Mouse (Mus musculus) megakaryocyte, adult 5-6 weeks (primary cell): ENCODE results near the gene Nup210l. TPM values are rescaled to one million over a fixed set of nuclear protein-coding genes. Genes with fewer than 3 reads are reported as not detected.

ENCODE experiments used
- ATAC-seq: 2 replicates; pipeline ENCODE4 v1.8.0; 2016; ENCODE audit warnings: mild to moderate bottlenecking, inconsistent platforms; ENCODE audit not compliant: poor library complexity, severe bottlenecking
- total RNA-seq, 2 experiments: library from RNA; stranded (forward) in 1 of 2; stranded (reverse) in 1 of 2; fragments of 153-499, 151-499 nt in 1 of 2; fragments of 221-1000, 200-1000 nt in 1 of 2; gene quantifications; 2 replicates each; pipeline versions ENCODE4 v1.2.3 to v1.2.4; 2015 to 2017

The Nup210l gene
- total RNA-seq (2015) (0.93 and 1.3 TPM in 2 replicates), total RNA-seq (2017) (0.55 and 0.89 TPM in 2 replicates)

GRCm38 (mm10) chr3:90103938-90104337, at the start of gene Nup210l:
Nup210l (plus strand) TSS chr3:90104132.
- ATAC-seq: no peak

DNA sequence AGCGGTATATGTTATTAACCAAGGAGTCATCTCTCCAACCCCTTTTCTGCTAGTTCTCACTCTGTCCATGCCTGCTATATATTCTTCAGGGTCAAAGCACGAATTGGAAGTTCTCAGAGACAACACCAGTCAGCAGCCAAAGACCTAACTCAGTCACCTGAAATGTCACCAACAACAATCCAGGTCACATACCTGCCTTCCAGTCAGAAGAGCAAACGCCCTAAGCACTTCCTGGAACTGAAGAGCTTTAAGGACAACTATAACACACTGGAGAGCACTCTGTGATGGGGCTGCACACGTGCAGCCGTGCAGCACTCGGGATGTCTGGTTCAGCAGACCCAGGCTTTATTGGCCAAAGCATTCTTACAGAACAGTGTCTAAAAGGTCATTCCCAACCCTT, 42.4 kb upstream of the Nup210l start:
- no peak for ATAC-seq

GRCm38 (mm10) chr3:90062539-90062938, 41.4 kb upstream of the Nup210l start:
- ATAC-seq: no peak

- no peak for ATAC-seq
Observed at GRCm38 (mm10) chr3:90064383-90064782, 39.5 kb upstream of the Nup210l start.

GRCm38 (mm10) chr3:90065553-90065952, 38.4 kb upstream of the Nup210l start:
- peak; percentile 74 for ATAC-seq

GRCm38 (mm10) chr3:90067851-90068250, 36.1 kb upstream of the Nup210l start:
- ATAC-seq: no peak

DNA sequence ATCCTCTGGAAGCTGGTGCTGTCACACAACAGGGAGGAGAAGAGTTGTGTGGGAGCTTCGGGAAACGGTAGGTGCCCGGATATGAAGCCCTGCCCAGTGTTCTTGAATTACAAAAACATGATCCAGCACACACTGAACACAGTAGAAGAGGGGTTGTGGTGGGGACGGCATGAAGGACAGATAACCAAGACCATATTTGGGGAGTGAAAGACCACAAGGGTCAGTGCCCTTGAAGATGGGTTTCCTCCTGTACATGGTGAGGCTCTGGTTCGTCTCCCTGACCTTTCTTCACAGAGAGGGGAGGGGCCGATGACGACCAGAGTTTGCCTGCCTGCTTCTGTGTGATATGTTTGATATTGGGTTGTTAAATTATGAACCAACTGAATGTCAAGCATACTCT, 34.2 kb upstream of the Nup210l start:
- ATAC-seq: no peak

DNA sequence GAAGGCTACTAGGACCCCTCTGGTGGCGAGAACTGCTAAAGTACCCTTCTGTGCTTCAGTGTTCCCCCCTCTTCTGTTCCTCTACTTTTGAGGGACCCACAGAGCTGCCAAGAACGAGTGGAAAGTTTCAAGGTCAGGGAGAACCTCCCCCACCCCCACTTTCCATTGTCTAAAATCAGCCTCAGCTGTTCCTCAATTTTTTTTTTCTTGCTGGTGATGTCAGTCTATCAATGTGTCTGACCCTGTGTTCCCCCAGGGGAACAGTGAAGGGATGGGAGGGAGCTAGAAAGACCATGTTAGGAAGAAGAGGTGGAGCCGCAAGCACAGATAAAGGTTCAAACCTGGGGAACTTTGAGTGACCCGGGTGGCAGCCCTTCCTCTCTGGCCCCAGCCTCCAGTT, 31.6 kb upstream of the Nup210l start, which contains the start of gene Tpm3:
Tpm3 (plus strand) TSS at position 356 of the 400 bp plus-strand sequence.
- ATAC-seq: no peak

- ATAC-seq: no peak
Observed at GRCm38 (mm10) chr3:90076921-90077716, 26.8 kb upstream of the Nup210l start.

- no peak for ATAC-seq
Observed at GRCm38 (mm10) chr3:90078224-90078623, 25.7 kb upstream of the Nup210l start.

- peak; percentile 80 for ATAC-seq
Observed at GRCm38 (mm10) chr3:90079133-90079762, 24.7 kb upstream of the Nup210l start.

GRCm38 (mm10) chr3:90079763-90080497, 24.0 kb upstream of the Nup210l start:
- ATAC-seq: peak; percentile 55

DNA sequence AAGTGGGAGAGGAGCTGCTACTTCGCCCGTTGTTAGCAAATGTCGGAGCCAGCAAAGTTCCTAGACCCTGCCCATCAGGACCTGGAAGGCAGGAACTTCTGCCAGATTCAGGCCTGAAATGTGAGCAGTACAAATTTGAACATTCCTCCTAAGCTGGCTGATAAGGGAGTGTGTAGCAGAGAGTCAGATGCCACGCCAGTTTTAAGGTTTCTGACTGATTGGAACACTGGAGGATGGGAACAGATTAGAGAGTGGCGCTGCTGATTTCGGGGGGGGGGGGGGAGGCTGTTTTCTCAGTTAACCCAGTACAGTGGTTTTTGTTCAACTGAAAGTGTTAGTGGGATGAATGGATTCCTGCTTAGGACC, 23.5 kb upstream of the Nup210l start:
- ATAC-seq: no peak

DNA sequence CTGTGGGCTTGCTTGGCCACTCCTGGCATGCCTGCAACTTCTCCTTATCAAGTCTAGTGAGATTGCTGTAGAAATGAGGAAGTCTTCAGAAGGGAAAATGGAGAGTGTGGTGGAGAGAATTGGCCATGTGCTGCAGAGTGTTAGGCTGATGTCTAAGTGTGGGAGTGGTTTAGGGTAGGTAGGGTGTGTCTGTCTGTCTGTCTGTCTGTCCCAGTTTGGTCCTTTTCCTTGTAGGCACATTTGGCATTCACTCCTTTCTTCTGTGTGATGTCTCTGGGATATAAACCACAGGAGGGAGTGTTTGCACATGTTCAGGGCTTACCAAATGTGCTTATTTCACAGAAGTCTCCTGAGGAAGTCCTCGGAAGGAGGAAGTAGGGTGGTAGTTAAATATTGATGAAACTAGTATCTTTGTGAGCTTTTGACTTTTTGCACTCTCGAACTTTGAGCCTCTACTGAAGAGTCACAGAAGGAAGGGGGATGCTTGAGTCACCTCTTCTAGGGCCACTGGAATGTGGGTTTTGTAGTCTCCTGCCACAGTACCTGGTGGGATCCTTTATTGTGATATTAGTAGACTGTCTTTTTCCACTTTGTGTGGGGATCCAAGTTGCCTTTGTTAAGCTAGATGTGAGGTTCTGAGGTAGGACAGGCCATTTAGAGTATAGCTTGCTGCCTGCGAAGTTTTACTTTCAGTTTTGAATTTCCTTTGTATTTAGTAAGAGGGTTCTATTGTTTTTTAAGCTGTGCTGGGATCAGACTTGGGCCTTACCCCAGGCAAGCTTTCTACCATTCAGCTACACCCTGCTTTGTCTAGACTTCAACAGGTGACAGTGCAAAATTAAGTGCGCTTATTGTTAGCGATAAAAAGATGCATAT, 22.3 kb upstream of the Nup210l start:
- peak; percentile 39 for ATAC-seq

GRCm38 (mm10) chr3:90083034-90083433, 20.9 kb upstream of the Nup210l start:
- ATAC-seq: no peak

GRCm38 (mm10) chr3:90083698-90084324, 20.1 kb upstream of the Nup210l start:
- no peak for ATAC-seq

DNA sequence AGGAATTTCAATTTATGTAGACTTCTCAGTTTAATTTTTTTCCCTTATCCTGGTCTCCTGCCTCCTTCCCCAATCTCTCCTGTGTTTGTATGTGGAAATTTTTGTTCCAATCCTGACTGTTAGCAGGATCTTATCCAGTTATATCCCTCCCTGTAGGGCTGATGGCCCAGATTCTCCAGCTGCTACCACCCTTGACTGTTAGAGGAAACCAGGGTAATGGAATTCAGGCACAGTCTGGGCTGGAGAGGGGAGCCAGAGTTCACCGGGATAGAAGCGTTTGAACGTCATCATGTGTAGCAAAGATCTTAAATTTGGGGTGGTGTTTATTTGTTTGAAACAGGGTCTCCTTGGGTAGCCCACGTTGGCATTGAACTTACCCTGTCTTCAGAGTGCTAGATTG, 19.1 kb upstream of the Nup210l start:
- ATAC-seq: no peak

- ATAC-seq: no peak
Observed at GRCm38 (mm10) chr3:90085281-90085680, 18.7 kb upstream of the Nup210l start.

DNA sequence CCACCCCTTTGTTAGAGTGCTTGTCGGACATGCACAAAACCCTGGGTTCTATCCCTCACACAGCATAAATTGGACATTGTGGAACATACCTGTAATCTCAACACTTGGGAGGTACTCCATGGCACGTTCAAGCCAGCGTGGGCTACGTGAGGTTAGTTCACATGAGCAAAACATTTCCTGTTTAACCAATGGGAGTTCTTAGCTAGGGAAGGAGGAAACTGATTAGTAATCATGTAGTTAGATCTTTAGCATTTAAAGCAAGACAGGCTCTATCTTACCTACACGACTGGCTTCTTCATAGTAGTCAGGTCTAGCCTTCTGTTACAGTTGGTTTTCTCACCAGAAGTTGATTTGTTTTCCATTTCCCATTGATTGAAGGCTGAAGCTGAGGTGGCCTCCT, 17.9 kb upstream of the Nup210l start:
- ATAC-seq: no peak

GRCm38 (mm10) chr3:90088617-90089016, 15.3 kb upstream of the Nup210l start:
- ATAC-seq: no peak
